Mouse (Mus musculus) stomach, embryonic 16.5 days (tissue): ENCODE measurements around the gene Gpr55. TPM values are rescaled to one million over a fixed set of nuclear protein-coding genes. Genes with fewer than 3 reads are reported as not detected.

Experiments used
- ATAC-seq: fragments of 200-750 bp; cut with Nextera tagmentation; 2 replicates; pipeline ENCODE4 v1.8.0; 2017; ENCODE audit warnings: moderate number of reproducible peaks, moderate TSS enrichment; ENCODE audit not compliant: insufficient read depth, low FRiP score
- H3K27ac ChIP-seq: fragments of 300-500 bp; sonication (generic); 2 replicates; pipeline ENCODE4 v1.5.1; 2014; ENCODE audit warnings: low read length
- H3K27me3 ChIP-seq: fragments of 300-500 bp; sonication (generic); 2 replicates; pipeline ENCODE4 v1.6.1; 2014; ENCODE audit warnings: low read length, control low read depth, mixed read lengths; ENCODE audit not compliant: control insufficient read depth, insufficient read depth
- H3K36me3 ChIP-seq: fragments of 300-500 bp; sonication (generic); 2 replicates; pipeline ENCODE4 v1.6.1; 2014; ENCODE audit warnings: low read length; ENCODE audit not compliant: control insufficient read depth, insufficient read depth
- H3K4me1 ChIP-seq: fragments of 300-500 bp; sonication (generic); 2 replicates; pipeline ENCODE4 v1.6.1; 2014; ENCODE audit warnings: low read length, control low read depth, mixed read lengths; ENCODE audit not compliant: control insufficient read depth, insufficient read depth
- H3K4me2 ChIP-seq: fragments of 300-500 bp; sonication (generic); 2 replicates; pipeline ENCODE4 v1.6.1; 2014; ENCODE audit warnings: low read depth, low read length, mixed read lengths
- H3K4me3 ChIP-seq: fragments of 300-500 bp; sonication (generic); replicated peaks from 2 replicates; pipeline ENCODE4 v1.5.1; 2014; ENCODE audit warnings: mild to moderate bottlenecking, low read length
- H3K9ac ChIP-seq: fragments of 300-500 bp; sonication (generic); 2 replicates; pipeline ENCODE4 v1.6.1; 2014; ENCODE audit warnings: low read length
- H3K9me3 ChIP-seq: fragments of 300-500 bp; sonication (generic); replicated peaks from 2 replicates; pipeline ENCODE4 v1.6.1; 2016; ENCODE audit warnings: low read length, control low read depth; ENCODE audit not compliant: control insufficient read depth
- WGBS: fragments of 180-500 bp; shearing (Covaris S2); extraction: QIAGEN DNeasy Blood & Tissue Kit; methylation state at CpG from one replicate; pipeline ENCODE4 v1.1.7; 2014; 5-methylcytosine and 5-hydroxymethylcytosine counted together
- polyA plus RNA-seq: library from polyadenylated mRNA; unstranded; fragments of >200 nt; fragmentation: Nextera tagmentation; extraction: Ambion mirVana; gene quantifications from 2 replicates; pipeline ENCODE4 v1.2.1, GENCODE M21; 2015

Gene Gpr55
- polyA plus RNA-seq, 1 experiment from 2014 or later, result 0.04 TPM

- Histone ChIP-seq H3K9ac (no peak overlapping the region), H3K4me2 (no peak overlapping the region), H3K4me1 (no peaks in the 10 kb centered on the region), H3K9me3 (no peaks in the 10 kb centered on the region), H3K27ac (no peak overlapping the region), H3K36me3 (no peaks in the 10 kb centered on the region), H3K27me3 (no peaks in the 10 kb centered on the region), H3K4me3 (no peak overlapping the region)
- 80% methylated on average over 8 of the region's 8 CpGs for WGBS
- ATAC-seq, result no peak
Measured at GRCm38 (mm10) chr1:85942318-85942717, 18.5 kb downstream of the Gpr55 start.

GRCm38 (mm10) chr1:85937323-85937722 lies 23.5 kb downstream of the Gpr55 start:
- H3K36me3 ChIP-seq, result no peaks in the 10 kb centered on the region
- no peak overlapping the region for H3K27ac ChIP-seq
- H3K4me2 ChIP-seq, result no peak overlapping the region
- no peaks in the 10 kb centered on the region for H3K27me3 ChIP-seq
- H3K4me3 ChIP-seq, result no peak overlapping the region
- peaks cover 11% of the 10 kb centered on the region; the same call in 1 of the 2 replicates for H3K4me1 ChIP-seq
- WGBS, result 47% methylated on average over 1 of the region's 1 CpGs
- no peaks in the 10 kb centered on the region for H3K9me3 ChIP-seq
- no peak for ATAC-seq
- no peak overlapping the region for H3K9ac ChIP-seq

GRCm38 (mm10) chr1:85936265-85936664 lies 24.5 kb downstream of the Gpr55 start:
- H3K9ac ChIP-seq, result no peak overlapping the region
- H3K9me3 ChIP-seq, result no peaks in the 10 kb centered on the region
- H3K4me3 ChIP-seq, result no peak overlapping the region
- ATAC-seq, result no peak
- no peak overlapping the region for H3K4me2 ChIP-seq
- peaks cover 11% of the 10 kb centered on the region; the same call in 1 of the 2 replicates for H3K4me1 ChIP-seq
- no peaks in the 10 kb centered on the region for H3K27me3 ChIP-seq
- no peak overlapping the region for H3K27ac ChIP-seq
- no peaks in the 10 kb centered on the region for H3K36me3 ChIP-seq
- 55% methylated on average over 6 of the region's 6 CpGs for WGBS

- 62% methylated on average over 8 of the region's 8 CpGs for WGBS
- no peak overlapping the region for H3K9ac ChIP-seq
Measured at GRCm38 (mm10) chr1:85935148-85935852, 25.5 kb downstream of the Gpr55 start.

GRCm38 (mm10) chr1:85934560-85934959 lies 26.2 kb downstream of the Gpr55 start:
- no peak overlapping the region for H3K27ac ChIP-seq
- peaks cover 11% of the 10 kb centered on the region; the same call in 1 of the 2 replicates for H3K4me1 ChIP-seq
- H3K27me3 ChIP-seq, result no peaks in the 10 kb centered on the region
- H3K4me3 ChIP-seq, result no peak overlapping the region
- ATAC-seq, result no peak
- H3K36me3 ChIP-seq, result no peaks in the 10 kb centered on the region
- H3K9me3 ChIP-seq, result no peaks in the 10 kb centered on the region
- WGBS, result 28% methylated on average over 7 of the region's 7 CpGs
- no peak overlapping the region for H3K9ac ChIP-seq
- H3K4me2 ChIP-seq, result no peak overlapping the region

More at GRCm38 (mm10) chr1:85935148-85935852, 25.5 kb downstream of the Gpr55 start:
- Histone ChIP-seq H3K27ac (no peak overlapping the region), H3K9me3 (no peaks in the 10 kb centered on the region), H3K36me3 (no peaks in the 10 kb centered on the region), H3K4me1 (peaks cover 11% of the 10 kb centered on the region; the same call in 1 of the 2 replicates), H3K27me3 (no peaks in the 10 kb centered on the region), H3K4me3 (no peak overlapping the region), H3K4me2 (no peak overlapping the region)
- no peak for ATAC-seq

GRCm38 (mm10) chr1:85933631-85934465 lies 27.0 kb downstream of the Gpr55 start:
- no peak for ATAC-seq
- WGBS, result 19% methylated on average over 11 of the region's 11 CpGs
- peak overlapping the region; percentile 22 for H3K4me2 ChIP-seq
- H3K4me1 ChIP-seq, result peaks cover 11% of the 10 kb centered on the region; the same call in 1 of the 2 replicates
- H3K27ac ChIP-seq, result peak overlapping the region; percentile 48; the same call in 1 of the 2 replicates
- no peaks in the 10 kb centered on the region for H3K36me3 ChIP-seq
- no peaks in the 10 kb centered on the region for H3K27me3 ChIP-seq
- H3K4me3 ChIP-seq, result no peak overlapping the region
- no peaks in the 10 kb centered on the region for H3K9me3 ChIP-seq
- peak overlapping the region; percentile 2; the same call in 1 of the 2 replicates for H3K9ac ChIP-seq

- Histone ChIP-seq H3K27ac (peak overlapping the region; percentile 48; the same call in 1 of the 2 replicates), H3K4me3 (no peak overlapping the region), H3K9ac (no peak overlapping the region), H3K9me3 (no peaks in the 10 kb centered on the region), H3K36me3 (no peaks in the 10 kb centered on the region), H3K27me3 (no peaks in the 10 kb centered on the region), H3K4me2 (peak overlapping the region; percentile 22), H3K4me1 (peaks cover 11% of the 10 kb centered on the region; the same call in 1 of the 2 replicates)
- WGBS, result 12% methylated on average over 7 of the region's 7 CpGs
- ATAC-seq, result peak; percentile 27; the same call in 1 of the 2 replicates
Measured at GRCm38 (mm10) chr1:85933226-85933625, 27.6 kb downstream of the Gpr55 start.

- Histone ChIP-seq H3K4me2 (no peak overlapping the region), H3K4me1 (peaks cover 14% of the 10 kb centered on the region), H3K9me3 (no peaks in the 10 kb centered on the region), H3K9ac (no peak overlapping the region), H3K36me3 (no peaks in the 10 kb centered on the region), H3K27me3 (no peaks in the 10 kb centered on the region), H3K27ac (no peak overlapping the region), H3K4me3 (no peak overlapping the region)
- no peak for ATAC-seq
- WGBS, result 86% methylated on average over 5 of the region's 5 CpGs
Measured at GRCm38 (mm10) chr1:85931170-85931569, 29.6 kb downstream of the Gpr55 start.

GRCm38 (mm10) chr1:85929406-85929805 lies 31.4 kb downstream of the Gpr55 start:
- Histone ChIP-seq H3K9ac (no peak overlapping the region), H3K4me1 (peaks cover 14% of the 10 kb centered on the region), H3K36me3 (no peaks in the 10 kb centered on the region), H3K27ac (no peak overlapping the region), H3K4me2 (no peak overlapping the region), H3K9me3 (no peaks in the 10 kb centered on the region), H3K4me3 (no peak overlapping the region), H3K27me3 (no peaks in the 10 kb centered on the region)
- ATAC-seq, result no peak
- WGBS, result 82% methylated on average over 6 of the region's 6 CpGs
